Mouse (Mus musculus): ENCODE results near the gene S100pbp. TPM values are rescaled to one million over a fixed set of nuclear protein-coding genes. Genes with fewer than 3 reads are reported as not detected.
"Not testable (repeated sequence)": the region's sequence is repeated elsewhere in the genome, so short reads cannot be mapped to it uniquely, and the experiment has no call there.

The S100pbp gene
- polyA plus RNA-seq, 1 experiment from 2014 or later: 31.2 TPM

DNA sequence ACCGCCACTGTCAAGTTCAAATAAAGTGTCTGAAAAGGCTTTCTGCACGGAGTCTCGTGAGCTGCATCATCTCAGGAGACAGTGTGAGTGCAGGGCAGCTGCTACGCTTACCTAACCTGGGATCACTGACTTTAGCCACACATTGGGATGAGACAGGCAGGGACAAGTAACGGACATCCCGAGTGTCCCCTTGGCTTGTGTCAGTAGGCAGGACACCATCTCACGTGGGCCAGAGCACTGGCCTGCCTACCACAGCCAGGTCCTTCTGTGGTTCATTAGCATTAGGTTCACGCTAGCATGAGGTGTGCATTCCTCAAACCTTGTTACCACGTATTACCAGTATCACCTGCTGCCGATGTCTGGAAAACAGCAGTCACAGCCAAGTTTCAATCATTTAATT, 29.7 kb upstream of the S100pbp start:
- H3K4me1 ChIP-seq (replicated peaks): peaks cover 35% of the 10 kb centered on the region
- H3K36me3 ChIP-seq: peaks cover 99% of the 10 kb centered on the region
- peaks cover 24% of the 10 kb centered on the region for H3K27me3 ChIP-seq
- no peaks in the 10 kb centered on the region for H3K9me3 ChIP-seq
- H3K4me2 ChIP-seq: no peak overlapping the region
- 66% methylated on average over 10 of the region's 10 CpGs for WGBS
- ATAC-seq (ENCODE audit: insufficient number of reproducible peaks, insufficient read depth, low FRiP score, low TSS enrichment, low read depth): no peak
- H3K27ac ChIP-seq: peak overlapping the region; percentile 78
- H3K4me3 ChIP-seq (replicated peaks): no peak overlapping the region
- H3K9ac ChIP-seq (replicated peaks): no peak overlapping the region

DNA sequence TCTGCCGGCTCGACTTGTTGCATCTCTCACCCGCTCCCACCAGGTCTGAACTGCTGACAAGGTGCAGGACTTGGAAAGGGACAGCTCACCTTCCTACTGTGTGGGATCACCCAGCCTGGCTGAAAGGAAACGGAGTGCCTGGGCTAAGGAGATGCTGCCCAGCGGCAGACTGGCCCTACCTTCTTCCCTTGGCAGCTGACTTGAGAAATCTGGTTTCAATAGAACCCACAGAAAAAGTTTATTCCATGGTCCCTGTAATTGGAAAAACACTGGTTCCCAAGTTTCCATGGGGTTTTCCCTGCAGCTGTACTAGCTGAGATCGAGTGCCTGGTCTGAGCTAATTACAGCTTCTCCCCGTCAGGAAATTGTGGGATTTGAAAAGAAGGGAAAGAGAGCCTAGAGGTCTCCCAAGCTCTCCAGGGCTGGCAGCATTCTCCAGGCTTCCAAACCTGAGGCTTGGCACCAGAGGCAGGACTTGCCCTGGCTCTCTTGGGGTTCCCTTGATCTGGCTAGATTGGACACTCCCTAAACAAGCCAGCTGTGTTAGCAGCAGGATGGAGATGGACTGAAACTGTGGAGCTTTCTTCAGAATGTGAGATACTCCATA, 29.1 kb upstream of the S100pbp start:
- H3K4me1 ChIP-seq (replicated peaks): peaks cover 30% of the 10 kb centered on the region
- 46% methylated on average over 7 of the region's 7 CpGs for WGBS
- peaks cover 100% of the 10 kb centered on the region for H3K36me3 ChIP-seq
- peak overlapping the region; percentile 78 for H3K27ac ChIP-seq
- H3K9ac ChIP-seq (replicated peaks): no peak overlapping the region
- H3K4me3 ChIP-seq (replicated peaks): no peak overlapping the region
- ATAC-seq (ENCODE audit: insufficient number of reproducible peaks, insufficient read depth, low FRiP score, low TSS enrichment, low read depth): no peak
- no peak overlapping the region for H3K4me2 ChIP-seq
- H3K9me3 ChIP-seq: no peaks in the 10 kb centered on the region
- H3K27me3 ChIP-seq: peaks cover 19% of the 10 kb centered on the region

DNA sequence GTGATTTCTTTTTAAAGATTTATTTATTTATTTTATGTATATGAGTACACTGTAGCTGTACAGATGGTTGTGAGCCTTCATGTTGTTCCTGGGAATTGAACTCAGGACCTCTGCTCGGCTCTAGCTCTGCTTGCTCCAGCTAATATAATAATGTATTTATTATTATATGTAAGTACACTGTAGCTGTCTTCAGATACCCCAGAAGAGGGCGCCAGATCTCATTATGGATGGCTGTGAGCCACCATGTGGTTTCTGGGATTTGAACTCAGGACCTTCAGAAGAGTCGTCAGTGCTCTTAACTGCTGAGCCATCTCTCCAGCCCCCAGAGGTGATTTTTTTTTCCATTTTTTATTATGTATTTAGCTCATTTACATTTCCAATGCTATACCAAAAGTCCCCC, 23.0 kb upstream of the S100pbp start:
- H3K4me2 ChIP-seq; H3K4me3 ChIP-seq (replicated peaks); ATAC-seq (ENCODE audit: insufficient number of reproducible peaks, insufficient read depth, low FRiP score, low TSS enrichment, low read depth); H3K4me1 ChIP-seq (replicated peaks); H3K9me3 ChIP-seq; H3K27me3 ChIP-seq; H3K9ac ChIP-seq (replicated peaks); H3K27ac ChIP-seq: not testable (repeated sequence)
- peaks cover 97% of the 10 kb centered on the region for H3K36me3 ChIP-seq
- WGBS: 66% methylated on average over 3 of the region's 3 CpGs

- Histone ChIP-seq H3K4me2 (no peak overlapping the region), H3K4me3 (replicated peaks) (no peak overlapping the region), H3K27me3 (no peaks in the 10 kb centered on the region), H3K27ac (no peak overlapping the region), H3K4me1 (replicated peaks) (no peaks in the 10 kb centered on the region), H3K36me3 (peaks cover 97% of the 10 kb centered on the region), H3K9ac (replicated peaks) (no peak overlapping the region), H3K9me3 (no peaks in the 10 kb centered on the region)
- WGBS: 86% methylated on average over 4 of the region's 4 CpGs
- ATAC-seq (ENCODE audit: insufficient number of reproducible peaks, insufficient read depth, low FRiP score, low TSS enrichment, low read depth): no peak
Measured at GRCm38 (mm10) chr4:129211461-129211860, 21.9 kb upstream of the S100pbp start.

- H3K27me3 ChIP-seq: no peaks in the 10 kb centered on the region
- H3K4me1 ChIP-seq (replicated peaks): no peaks in the 10 kb centered on the region
- no peak overlapping the region for H3K27ac ChIP-seq
- H3K4me2 ChIP-seq: no peak overlapping the region
- peaks cover 94% of the 10 kb centered on the region for H3K36me3 ChIP-seq
- no peak for ATAC-seq (ENCODE audit: insufficient number of reproducible peaks, insufficient read depth, low FRiP score, low TSS enrichment, low read depth)
- no peaks in the 10 kb centered on the region for H3K9me3 ChIP-seq
- no peak overlapping the region for H3K4me3 ChIP-seq (replicated peaks)
- WGBS: 63% methylated on average over 7 of the region's 7 CpGs
- H3K9ac ChIP-seq (replicated peaks): no peak overlapping the region
Measured at GRCm38 (mm10) chr4:129209504-129209903, 20.0 kb upstream of the S100pbp start.

DNA sequence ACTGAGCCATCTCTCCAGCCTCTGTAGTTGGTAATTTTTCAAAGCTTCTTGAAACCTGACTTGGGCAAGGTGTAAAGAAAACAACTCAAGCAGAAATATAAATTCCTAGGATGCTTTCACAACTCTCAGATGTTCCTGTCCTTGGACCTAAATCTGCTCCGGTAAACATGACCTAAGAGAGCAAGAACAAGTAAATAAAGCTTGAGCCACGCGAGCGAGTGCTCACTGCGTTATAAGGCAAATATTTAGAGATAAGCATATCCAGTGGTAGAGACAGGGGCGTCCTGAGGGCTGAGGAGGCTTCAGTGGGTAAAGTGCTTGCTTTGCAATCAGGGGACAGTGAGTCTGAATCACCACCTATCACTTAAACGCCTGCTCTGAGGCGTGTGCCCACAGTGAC, 17.3 kb upstream of the S100pbp start:
- no peak overlapping the region for H3K4me3 ChIP-seq (replicated peaks)
- no peak overlapping the region for H3K4me2 ChIP-seq
- WGBS: 88% methylated on average over 8 of the region's 8 CpGs
- H3K9me3 ChIP-seq: no peaks in the 10 kb centered on the region
- H3K27ac ChIP-seq: no peak overlapping the region
- H3K4me1 ChIP-seq (replicated peaks): no peaks in the 10 kb centered on the region
- no peak overlapping the region for H3K9ac ChIP-seq (replicated peaks)
- no peaks in the 10 kb centered on the region for H3K27me3 ChIP-seq
- H3K36me3 ChIP-seq: peaks cover 94% of the 10 kb centered on the region
- no peak for ATAC-seq (ENCODE audit: insufficient number of reproducible peaks, insufficient read depth, low FRiP score, low TSS enrichment, low read depth)

GRCm38 (mm10) chr4:129204655-129205054, 15.1 kb upstream of the S100pbp start:
- H3K4me3 ChIP-seq (replicated peaks): no peak overlapping the region
- no peaks in the 10 kb centered on the region for H3K9me3 ChIP-seq
- ATAC-seq (ENCODE audit: insufficient number of reproducible peaks, insufficient read depth, low FRiP score, low TSS enrichment, low read depth): no peak
- no peak overlapping the region for H3K27ac ChIP-seq
- no peaks in the 10 kb centered on the region for H3K4me1 ChIP-seq (replicated peaks)
- no peak overlapping the region for H3K9ac ChIP-seq (replicated peaks)
- H3K36me3 ChIP-seq: peaks cover 94% of the 10 kb centered on the region
- H3K4me2 ChIP-seq: no peak overlapping the region
- WGBS: 94% methylated on average over 10 of the region's 10 CpGs
- H3K27me3 ChIP-seq: no peaks in the 10 kb centered on the region

DNA sequence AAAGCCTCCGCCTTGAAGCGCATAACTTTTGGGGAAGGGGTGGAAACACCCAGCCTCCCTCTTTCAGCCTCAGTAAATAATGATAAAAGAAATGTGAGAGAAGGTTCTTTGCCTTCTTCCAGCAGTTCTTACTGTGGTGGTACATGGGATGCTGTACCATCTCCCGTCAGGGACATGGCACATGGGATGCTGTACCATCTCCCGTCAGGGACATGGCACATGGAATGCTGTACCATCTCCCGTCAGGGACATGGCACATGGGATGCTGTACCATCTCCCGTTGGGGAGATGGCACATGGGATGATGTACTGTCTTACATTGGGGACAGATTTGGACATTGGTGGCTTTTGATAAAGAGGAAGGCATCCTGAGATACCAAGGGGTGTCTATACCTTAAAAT, 8.0 kb upstream of the S100pbp start:
- no peak overlapping the region for H3K4me2 ChIP-seq
- H3K27me3 ChIP-seq: no peaks in the 10 kb centered on the region
- no peaks in the 10 kb centered on the region for H3K4me1 ChIP-seq (replicated peaks)
- H3K27ac ChIP-seq: no peak overlapping the region
- peaks cover 82% of the 10 kb centered on the region for H3K36me3 ChIP-seq
- no peak overlapping the region for H3K4me3 ChIP-seq (replicated peaks)
- WGBS: 96% methylated on average over 6 of the region's 6 CpGs
- H3K9me3 ChIP-seq: no peaks in the 10 kb centered on the region
- ATAC-seq (ENCODE audit: insufficient number of reproducible peaks, insufficient read depth, low FRiP score, low TSS enrichment, low read depth): no peak
- no peak overlapping the region for H3K9ac ChIP-seq (replicated peaks)

DNA sequence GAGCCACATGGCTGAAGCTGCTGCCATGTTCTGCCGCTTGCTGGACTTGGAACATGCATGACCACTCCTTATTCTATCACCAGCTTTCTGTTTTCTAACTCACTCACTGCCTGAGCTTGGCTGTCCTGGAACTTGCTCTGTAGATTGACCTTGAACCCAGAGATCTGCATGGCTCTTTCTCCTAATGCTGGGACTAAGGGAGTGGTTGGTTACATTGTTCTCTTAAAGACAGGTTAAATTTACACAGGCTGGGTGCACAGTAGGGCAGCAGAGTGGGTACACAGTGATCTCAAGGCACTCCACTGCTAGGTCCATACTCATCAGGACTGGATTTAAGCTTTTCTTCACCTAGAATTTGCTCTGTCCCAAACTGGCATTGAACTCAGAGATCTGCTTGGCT, 4.8 kb upstream of the S100pbp start:
- Histone ChIP-seq H3K4me3 (replicated peaks) (no peak overlapping the region), H3K27ac (no peak overlapping the region), H3K9ac (replicated peaks) (no peak overlapping the region), H3K4me2 (no peak overlapping the region), H3K9me3 (no peaks in the 10 kb centered on the region), H3K4me1 (replicated peaks) (peaks cover 14% of the 10 kb centered on the region), H3K36me3 (peaks cover 54% of the 10 kb centered on the region), H3K27me3 (no peaks in the 10 kb centered on the region)
- no peak for ATAC-seq (ENCODE audit: insufficient number of reproducible peaks, insufficient read depth, low FRiP score, low TSS enrichment, low read depth)
- 95% methylated on average over 1 of the region's 1 CpGs for WGBS

- H3K27me3 ChIP-seq: no peaks in the 10 kb centered on the region
- H3K9me3 ChIP-seq: no peaks in the 10 kb centered on the region
- peaks cover 34% of the 10 kb centered on the region for H3K36me3 ChIP-seq
- 72% methylated on average over 5 of the region's 5 CpGs for WGBS
- H3K27ac ChIP-seq: no peak overlapping the region
- ATAC-seq (ENCODE audit: insufficient number of reproducible peaks, insufficient read depth, low FRiP score, low TSS enrichment, low read depth): no peak
- peak overlapping the region; percentile 86; the same call in 1 of the 2 replicates for H3K4me2 ChIP-seq
- H3K4me1 ChIP-seq (replicated peaks): peaks cover 19% of the 10 kb centered on the region
- H3K9ac ChIP-seq (replicated peaks): no peak overlapping the region
- no peak overlapping the region for H3K4me3 ChIP-seq (replicated peaks)
Measured at GRCm38 (mm10) chr4:129191691-129192090, 2.2 kb upstream of the S100pbp start.

DNA sequence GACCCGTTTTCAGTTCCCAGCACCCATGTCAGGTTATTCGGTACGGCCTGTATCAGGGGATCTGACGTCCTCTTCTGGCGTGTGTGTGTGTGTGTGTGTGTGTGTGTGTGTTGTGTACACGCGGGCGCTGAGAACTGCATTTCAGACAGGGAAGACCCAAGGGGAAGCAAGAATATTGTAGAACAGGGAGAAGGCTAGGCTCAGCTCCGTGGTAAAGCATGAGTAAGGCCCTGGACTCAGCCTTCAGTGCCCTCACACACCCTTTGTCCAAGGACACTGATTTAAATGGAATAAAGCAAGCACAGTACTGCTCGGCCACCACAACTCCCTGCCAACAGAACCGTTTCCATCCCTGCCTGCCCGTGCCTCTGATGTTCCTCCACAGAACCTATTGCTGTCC, 1.0 kb upstream of the S100pbp start:
- Histone ChIP-seq H3K4me2 (peak overlapping the region; percentile 86), H3K4me3 (replicated peaks) (peak overlapping the region; percentile 96), H3K9me3 (no peaks in the 10 kb centered on the region), H3K36me3 (peaks cover 24% of the 10 kb centered on the region), H3K27me3 (no peaks in the 10 kb centered on the region), H3K27ac (peak overlapping the region; percentile 82; the same call in 1 of the 2 replicates), H3K4me1 (replicated peaks) (peaks cover 19% of the 10 kb centered on the region), H3K9ac (replicated peaks) (peak overlapping the region; percentile 70)
- 5% methylated on average over 12 of the region's 12 CpGs for WGBS
- no peak for ATAC-seq (ENCODE audit: insufficient number of reproducible peaks, insufficient read depth, low FRiP score, low TSS enrichment, low read depth)
